Mouse (Mus musculus): ENCODE results near the gene Traf6.
"Not testable (repeated sequence)": the region's sequence is repeated elsewhere in the genome, so short reads cannot be mapped to it uniquely, and the experiment has no call there.

Gene Traf6

GRCm38 (mm10) chr2:101693577-101694215, 15.5 kb downstream of the Traf6 start:
- no peak for DNase-seq (ENCODE audit: low read depth)

- no peak for DNase-seq (ENCODE audit: low read depth)
Observed at GRCm38 (mm10) chr2:101695584-101695983, 17.4 kb downstream of the Traf6 start.

- DNase-seq (ENCODE audit: low read depth) = no peak
Observed at GRCm38 (mm10) chr2:101699284-101699683, 21.1 kb downstream of the Traf6 start.

- DNase-seq (ENCODE audit: low read depth) = no peak
Observed at GRCm38 (mm10) chr2:101705941-101706485, 27.8 kb downstream of the Traf6 start.

- DNase-seq (ENCODE audit: low read depth) = no peak
Observed at GRCm38 (mm10) chr2:101711608-101712007, 33.4 kb downstream of the Traf6 start.

GRCm38 (mm10) chr2:101715650-101716323, 37.6 kb downstream of the Traf6 start:
- peak; percentile 33 for DNase-seq (ENCODE audit: low read depth)

GRCm38 (mm10) chr2:101717162-101717561, 38.9 kb downstream of the Traf6 start:
- DNase-seq (ENCODE audit: low read depth) = no peak

GRCm38 (mm10) chr2:101721835-101722234, 43.6 kb downstream of the Traf6 start:
- DNase-seq (ENCODE audit: low read depth) = no peak

- DNase-seq (ENCODE audit: low read depth) = no peak
Observed at GRCm38 (mm10) chr2:101722370-101723332, 44.4 kb downstream of the Traf6 start.

GRCm38 (mm10) chr2:101723333-101723881, 45.2 kb downstream of the Traf6 start:
- no peak for DNase-seq (ENCODE audit: low read depth)

- DNase-seq (ENCODE audit: low read depth) = no peak
Observed at GRCm38 (mm10) chr2:101727787-101728186, 49.6 kb downstream of the Traf6 start.

GRCm38 (mm10) chr2:101729472-101729871, 51.2 kb downstream of the Traf6 start:
- DNase-seq (ENCODE audit: low read depth) = no peak

GRCm38 (mm10) chr2:101730972-101731371, 52.7 kb downstream of the Traf6 start:
- DNase-seq (ENCODE audit: low read depth) = no peak

- peak; percentile 47 for DNase-seq (ENCODE audit: low read depth)
Observed at GRCm38 (mm10) chr2:101732777-101733210, 54.6 kb downstream of the Traf6 start.

GRCm38 (mm10) chr2:101733564-101733963, 55.3 kb downstream of the Traf6 start:
- DNase-seq (ENCODE audit: low read depth) = no peak

- no peak for DNase-seq (ENCODE audit: low read depth)
Observed at GRCm38 (mm10) chr2:101739914-101740313, 61.7 kb downstream of the Traf6 start.

- DNase-seq (ENCODE audit: low read depth) = no peak
Observed at GRCm38 (mm10) chr2:101741653-101742052, 63.4 kb downstream of the Traf6 start.

- DNase-seq (ENCODE audit: low read depth) = no peak
Observed at GRCm38 (mm10) chr2:101742072-101742860, 64.0 kb downstream of the Traf6 start.

- DNase-seq (ENCODE audit: low read depth) = not testable (repeated sequence)
Observed at GRCm38 (mm10) chr2:101745656-101746055, 67.4 kb downstream of the Traf6 start.

- no peak for DNase-seq (ENCODE audit: low read depth)
Observed at GRCm38 (mm10) chr2:101746537-101746936, 68.3 kb downstream of the Traf6 start.

Data from c-Kit-positive CD71-negative TER-119-negative erythroid progenitor cells, embryonic 14.5 days (primary cell).